Mouse (Mus musculus): ENCODE results near the gene Spen. TPM values are rescaled to one million over a fixed set of nuclear protein-coding genes. Genes with fewer than 3 reads are reported as not detected.
A peak's percentile ranks its signal among the peaks of the same experiment; 100 is the strongest.

Spen gene
- polyA plus RNA-seq, 1 experiment from 2014 or later, result 8.4 TPM

- no peak for ATAC-seq (ENCODE audit: insufficient read depth, low FRiP score, low read depth)
- Histone ChIP-seq H3K4me3 (replicated peaks) (no peak overlapping the region), H3K36me3 (peaks cover 49% of the 10 kb centered on the region)
These were observed 49.7 kb downstream of the Spen start for GRCm38 (mm10) chr4:141488670-141489069.

GRCm38 (mm10) chr4:141487581-141487980 is 50.8 kb downstream of the Spen start:
- no peaks in the 10 kb centered on the region for H3K9me3 ChIP-seq
- no peak for ATAC-seq (ENCODE audit: insufficient read depth, low FRiP score, low read depth)
- no peak overlapping the region for H3K4me3 ChIP-seq (replicated peaks)
- peaks cover 49% of the 10 kb centered on the region for H3K36me3 ChIP-seq
- no peak overlapping the region for H3K27ac ChIP-seq
- H3K9ac ChIP-seq, result no peak overlapping the region
- WGBS, result 94% methylated on average over 11 of the region's 11 CpGs
- H3K4me1 ChIP-seq, result no peaks in the 10 kb centered on the region
- no peak overlapping the region for H3K4me2 ChIP-seq
- no peaks in the 10 kb centered on the region for H3K27me3 ChIP-seq (replicated peaks)

More at GRCm38 (mm10) chr4:141488670-141489069, 49.7 kb downstream of the Spen start:
- Histone ChIP-seq H3K4me2 (no peak overlapping the region), H3K27me3 (replicated peaks) (no peaks in the 10 kb centered on the region), H3K4me1 (no peaks in the 10 kb centered on the region), H3K27ac (no peak overlapping the region), H3K9ac (no peak overlapping the region), H3K9me3 (no peaks in the 10 kb centered on the region)
- 88% methylated on average over 4 of the region's 4 CpGs for WGBS

- ATAC-seq (ENCODE audit: insufficient read depth, low FRiP score, low read depth), result no peak
- H3K27me3 ChIP-seq (replicated peaks), result no peaks in the 10 kb centered on the region
- no peaks in the 10 kb centered on the region for H3K4me1 ChIP-seq
- H3K27ac ChIP-seq, result no peak overlapping the region
- no peak overlapping the region for H3K4me3 ChIP-seq (replicated peaks)
- H3K9me3 ChIP-seq, result no peaks in the 10 kb centered on the region
- H3K4me2 ChIP-seq, result no peak overlapping the region
- H3K36me3 ChIP-seq, result peaks cover 55% of the 10 kb centered on the region
- 71% methylated on average over 11 of the region's 11 CpGs for WGBS
- H3K9ac ChIP-seq, result no peak overlapping the region
These were observed 54.3 kb downstream of the Spen start for GRCm38 (mm10) chr4:141484071-141484470.

GRCm38 (mm10) chr4:141479411-141479810 is 59.0 kb downstream of the Spen start:
- Histone ChIP-seq H3K4me3 (replicated peaks) (no peak overlapping the region), H3K9me3 (no peaks in the 10 kb centered on the region), H3K36me3 (peaks cover 80% of the 10 kb centered on the region), H3K4me2 (no peak overlapping the region), H3K4me1 (no peaks in the 10 kb centered on the region), H3K27me3 (replicated peaks) (no peaks in the 10 kb centered on the region), H3K27ac (0 out of 2 replicates have a peak overlapping the region, but pooled peaks have one; percentile 90), H3K9ac (no peak overlapping the region)
- 90% methylated on average over 8 of the region's 8 CpGs for WGBS
- no peak for ATAC-seq (ENCODE audit: insufficient read depth, low FRiP score, low read depth)

- Histone ChIP-seq H3K4me2 (no peak overlapping the region), H3K27ac (peak overlapping the region; percentile 90), H3K9ac (no peak overlapping the region), H3K4me1 (no peaks in the 10 kb centered on the region), H3K36me3 (peaks cover 80% of the 10 kb centered on the region), H3K4me3 (replicated peaks) (no peak overlapping the region), H3K27me3 (replicated peaks) (no peaks in the 10 kb centered on the region), H3K9me3 (no peaks in the 10 kb centered on the region)
- ATAC-seq (ENCODE audit: insufficient read depth, low FRiP score, low read depth), result no peak
- WGBS, result 94% methylated on average over 32 of the region's 32 CpGs
These were observed 59.6 kb downstream of the Spen start for GRCm38 (mm10) chr4:141478794-141479193.

GRCm38 (mm10) chr4:141478225-141478624 is 60.2 kb downstream of the Spen start:
- ATAC-seq (ENCODE audit: insufficient read depth, low FRiP score, low read depth), result no peak
- Histone ChIP-seq H3K36me3 (peaks cover 81% of the 10 kb centered on the region), H3K4me1 (no peaks in the 10 kb centered on the region), H3K27ac (peak overlapping the region; percentile 90), H3K4me2 (no peak overlapping the region), H3K9me3 (no peaks in the 10 kb centered on the region), H3K4me3 (replicated peaks) (no peak overlapping the region), H3K27me3 (replicated peaks) (no peaks in the 10 kb centered on the region), H3K9ac (no peak overlapping the region)
- WGBS, result 77% methylated on average over 23 of the region's 23 CpGs

GRCm38 (mm10) chr4:141477681-141478102 is 60.7 kb downstream of the Spen start:
- 0 out of 2 replicates have a peak, but pooled peaks have one; percentile 33 for ATAC-seq (ENCODE audit: insufficient read depth, low FRiP score, low read depth)
- 63% methylated on average over 16 of the region's 16 CpGs for WGBS

GRCm38 (mm10) chr4:141474431-141474830 is 64.0 kb downstream of the Spen start:
- H3K9ac ChIP-seq, result no peak overlapping the region
- no peak overlapping the region for H3K4me3 ChIP-seq (replicated peaks)
- no peak overlapping the region for H3K4me2 ChIP-seq
- no peak overlapping the region for H3K27ac ChIP-seq
- 88% methylated on average over 19 of the region's 19 CpGs for WGBS
- no peaks in the 10 kb centered on the region for H3K4me1 ChIP-seq
- no peaks in the 10 kb centered on the region for H3K9me3 ChIP-seq
- no peaks in the 10 kb centered on the region for H3K27me3 ChIP-seq (replicated peaks)
- no peak for ATAC-seq (ENCODE audit: insufficient read depth, low FRiP score, low read depth)
- peaks cover 83% of the 10 kb centered on the region for H3K36me3 ChIP-seq

More at GRCm38 (mm10) chr4:141477681-141478102, 60.7 kb downstream of the Spen start:
- Histone ChIP-seq H3K36me3 (peaks cover 86% of the 10 kb centered on the region), H3K9me3 (no peaks in the 10 kb centered on the region), H3K27ac (peak overlapping the region; percentile 90), H3K27me3 (replicated peaks) (no peaks in the 10 kb centered on the region), H3K9ac (no peak overlapping the region), H3K4me2 (no peak overlapping the region), H3K4me3 (replicated peaks) (no peak overlapping the region), H3K4me1 (no peaks in the 10 kb centered on the region)

- peaks cover 80% of the 10 kb centered on the region for H3K36me3 ChIP-seq
- no peak overlapping the region for H3K4me2 ChIP-seq
- 0 out of 2 replicates have a peak, but pooled peaks cover 4% of the 10 kb centered on the region for H3K4me1 ChIP-seq
- H3K27me3 ChIP-seq (replicated peaks), result no peaks in the 10 kb centered on the region
- H3K9me3 ChIP-seq, result no peaks in the 10 kb centered on the region
- 76% methylated on average over 32 of the region's 32 CpGs for WGBS
- no peak overlapping the region for H3K27ac ChIP-seq
- no peak for ATAC-seq (ENCODE audit: insufficient read depth, low FRiP score, low read depth)
- H3K9ac ChIP-seq, result no peak overlapping the region
- no peak overlapping the region for H3K4me3 ChIP-seq (replicated peaks)
These were observed 65.6 kb downstream of the Spen start for GRCm38 (mm10) chr4:141472641-141473321.

GRCm38 (mm10) chr4:141471491-141471890 is 66.9 kb downstream of the Spen start:
- Histone ChIP-seq H3K9me3 (no peaks in the 10 kb centered on the region), H3K27me3 (replicated peaks) (no peaks in the 10 kb centered on the region), H3K27ac (no peak overlapping the region), H3K4me3 (replicated peaks) (no peak overlapping the region), H3K4me1 (0 out of 2 replicates have a peak, but pooled peaks cover 4% of the 10 kb centered on the region), H3K4me2 (no peak overlapping the region), H3K9ac (no peak overlapping the region), H3K36me3 (peaks cover 80% of the 10 kb centered on the region)
- ATAC-seq (ENCODE audit: insufficient read depth, low FRiP score, low read depth), result no peak
- 96% methylated on average over 16 of the region's 16 CpGs for WGBS

- H3K27me3 ChIP-seq (replicated peaks), result no peaks in the 10 kb centered on the region
- 90% methylated on average over 9 of the region's 9 CpGs for WGBS
- 0 out of 2 replicates have a peak, but pooled peaks cover 4% of the 10 kb centered on the region for H3K4me1 ChIP-seq
- no peak overlapping the region; the same call in 1 of the 2 replicates for H3K27ac ChIP-seq
- H3K4me3 ChIP-seq (replicated peaks), result no peak overlapping the region
- ATAC-seq (ENCODE audit: insufficient read depth, low FRiP score, low read depth), result no peak
- no peaks in the 10 kb centered on the region for H3K9me3 ChIP-seq
- H3K36me3 ChIP-seq, result peaks cover 80% of the 10 kb centered on the region
- H3K4me2 ChIP-seq, result no peak overlapping the region
- H3K9ac ChIP-seq, result no peak overlapping the region
These were observed 69.1 kb downstream of the Spen start for GRCm38 (mm10) chr4:141469343-141469742.

- Histone ChIP-seq H3K36me3 (peaks cover 81% of the 10 kb centered on the region), H3K27ac (peak overlapping the region; percentile 40; the same call in 1 of the 2 replicates), H3K9me3 (no peaks in the 10 kb centered on the region), H3K4me2 (no peak overlapping the region), H3K27me3 (replicated peaks) (no peaks in the 10 kb centered on the region), H3K4me3 (replicated peaks) (no peak overlapping the region), H3K4me1 (0 out of 2 replicates have a peak, but pooled peaks cover 4% of the 10 kb centered on the region), H3K9ac (no peak overlapping the region)
- 45% methylated on average over 10 of the region's 10 CpGs for WGBS
- ATAC-seq (ENCODE audit: insufficient read depth, low FRiP score, low read depth), result no peak
These were observed 69.8 kb downstream of the Spen start for GRCm38 (mm10) chr4:141468576-141468975.

Measured in stomach, embryonic 15.5 days (tissue).